Mouse (Mus musculus) MEL (cell line): ENCODE results near the gene Rsl1d1. TPM values are rescaled to one million over a fixed set of nuclear protein-coding genes. Genes with fewer than 3 reads are reported as not detected.

Experiments
- DNase-seq: peaks from one replicate; pipeline ENCODE4 v3.0.0; 2011; ENCODE audit warnings: low read depth, low spot score
- H3K27ac ChIP-seq: 2 replicates; pipeline ENCODE4 v1.5.1; 2012; ENCODE audit warnings: low read depth, mild to moderate bottlenecking, control low read depth, low read length, moderate library complexity; ENCODE audit not compliant: control insufficient read depth
- H3K27me3 ChIP-seq, 2 experiments: fragments of 150-350 bp in 1 of 2; sonication (generic) in 1 of 2; 2 replicates each; pipeline ENCODE4 v1.6.1; 2012; ENCODE audit warnings: low read length in 2 of 2, mild to moderate bottlenecking in 2 of 2, improper control_type of control experiment in 1 of 2, moderate library complexity in 1 of 2; ENCODE audit not compliant: insufficient read depth in 2 of 2, control insufficient read depth in 1 of 2
- H3K36me3 ChIP-seq, 2 experiments: 2 replicates each; pipeline ENCODE4 v1.6.1; 2012 to 2014; ENCODE audit warnings: low read length in 2 of 2, improper control_type of control experiment in 1 of 2, inconsistent platforms in 1 of 2, mild to moderate bottlenecking in 1 of 2; ENCODE audit not compliant: insufficient read depth in 2 of 2, control insufficient read depth in 1 of 2
- H3K4me1 ChIP-seq, 2 experiments: fragments of 150-350 bp in 1 of 2; sonication (generic) in 1 of 2; 2 replicates each; pipeline ENCODE4 v1.6.1; 2012; ENCODE audit warnings: low read length in 2 of 2, improper control_type of control experiment in 1 of 2, mild to moderate bottlenecking in 1 of 2; ENCODE audit not compliant: insufficient read depth in 2 of 2, control insufficient read depth in 1 of 2
- H3K4me3 ChIP-seq, 2 experiments: fragments of 150-350 bp in 1 of 2; sonication (generic) in 1 of 2; 2 replicates each; pipeline ENCODE4 v1.5.1; 2012; ENCODE audit warnings: low read depth in 2 of 2, low read length in 2 of 2, mild to moderate bottlenecking in 2 of 2, moderate library complexity in 2 of 2, control low read depth in 1 of 2, improper control_type of control experiment in 1 of 2; ENCODE audit not compliant: control insufficient read depth in 1 of 2, insufficient read depth in 1 of 2
- H3K79me2 ChIP-seq: 2 replicates; pipeline ENCODE4 v1.6.1; 2012; ENCODE audit warnings: mild to moderate bottlenecking, low read length, moderate library complexity; ENCODE audit not compliant: control insufficient read depth, poor library complexity, insufficient read depth
- H3K9ac ChIP-seq: 2 replicates; pipeline ENCODE4 v1.6.1; 2012; ENCODE audit warnings: low read depth, mild to moderate bottlenecking, control low read depth, low read length, moderate library complexity; ENCODE audit not compliant: control insufficient read depth, poor library complexity, severe bottlenecking
- H3K9me3 ChIP-seq: fragments of 150-350 bp; sonication (generic); replicated peaks from 2 replicates; pipeline ENCODE4 v1.6.1; 2012; ENCODE audit warnings: mild to moderate bottlenecking, low read length, improper control_type of control experiment, moderate library complexity; ENCODE audit not compliant: insufficient read depth
- BHLHE40 ChIP-seq: IDR thresholded peaks from 2 replicates; pipeline ENCODE4 v1.6.1; 2012; ENCODE audit warnings: low read depth, mild to moderate bottlenecking, inconsistent platforms, low read length, improper control_type of control experiment, borderline replicate concordance
- ELF1 ChIP-seq: IDR thresholded peaks from 2 replicates; pipeline ENCODE4 v1.6.1; 2014; ENCODE audit warnings: low read depth, mild to moderate bottlenecking, inconsistent platforms, low read length, improper control_type of control experiment, moderate library complexity
- ETS1 ChIP-seq: IDR thresholded peaks from 2 replicates; pipeline ENCODE4 v1.6.1; 2012; ENCODE audit warnings: low read depth, mild to moderate bottlenecking, inconsistent platforms, low read length, improper control_type of control experiment, moderate library complexity
- HCFC1 ChIP-seq: IDR thresholded peaks from 2 replicates; pipeline ENCODE4 v1.6.1; 2012; ENCODE audit warnings: low read depth, mild to moderate bottlenecking, inconsistent platforms, low read length, improper control_type of control experiment, moderate library complexity
- JUND ChIP-seq: IDR thresholded peaks from 2 replicates; pipeline ENCODE4 v1.6.1; 2011; ENCODE audit warnings: low read depth, mild to moderate bottlenecking, improper control_type of control experiment, low read length
- KAT2A ChIP-seq: conservative IDR thresholded peaks from 2 replicates; pipeline ENCODE4 v1.6.1; 2012; ENCODE audit warnings: low read depth, low read length, improper control_type of control experiment, inconsistent platforms
- MEF2A ChIP-seq: IDR thresholded peaks from 2 replicates; pipeline ENCODE4 v1.6.1; 2014; ENCODE audit warnings: low read depth, mild to moderate bottlenecking, inconsistent platforms, low read length, improper control_type of control experiment; ENCODE audit not compliant: poor library complexity, insufficient replicate concordance, severe bottlenecking; ENCODE audit errors: extremely low read depth
- MXI1 ChIP-seq: IDR thresholded peaks from 2 replicates; pipeline ENCODE4 v1.6.1; 2011; ENCODE audit warnings: mild to moderate bottlenecking, low read depth, low read length, improper control_type of control experiment
- POLR2AphosphoS5 ChIP-seq: IDR thresholded peaks from 2 replicates; pipeline ENCODE4 v1.6.1; 2012; ENCODE audit warnings: low read depth, borderline replicate concordance, mild to moderate bottlenecking, inconsistent platforms, low read length, moderate library complexity, mixed read lengths
- RAD21 ChIP-seq: IDR thresholded peaks from 2 replicates; pipeline ENCODE4 v1.6.1; 2011; ENCODE audit warnings: mild to moderate bottlenecking, low read depth, low read length, improper control_type of control experiment
- SMC3 ChIP-seq: IDR thresholded peaks from 2 replicates; pipeline ENCODE4 v1.6.1; 2011; ENCODE audit warnings: low read depth, low read length, improper control_type of control experiment
- UBTF ChIP-seq: IDR thresholded peaks from 2 replicates; pipeline ENCODE4 v1.6.1; 2012; ENCODE audit warnings: low read depth, mild to moderate bottlenecking, inconsistent platforms, low read length, improper control_type of control experiment, moderate library complexity, borderline replicate concordance; ENCODE audit not compliant: insufficient read depth
- polyA plus RNA-seq, 2 experiments: library from polyadenylated mRNA; stranded (reverse) in 1 of 2; unstranded in 1 of 2; fragments of >175 nt in 1 of 2; fragments of >200 nt in 1 of 2; gene quantifications; 2 replicates each; pipeline versions ENCODE4 v1.2.1 to v1.2.4; 2012; ENCODE audit warnings: low replicate concordance in 2 of 2, low read depth in 1 of 2; ENCODE audit not compliant: insufficient read length in 2 of 2, insufficient read depth in 1 of 2, missing spikeins in 1 of 2
- total RNA-seq: library from RNA; depleted of rRNA; stranded (reverse); fragments of 300-350 nt; gene quantifications from 2 replicates; pipeline ENCODE4 v1.2.3, GENCODE M21; 2012

Rsl1d1 gene
- total and polyA plus RNA-seq, 3 experiments: 228 to 1,181 (median 232) TPM

GRCm38 (mm10) chr16:11202571-11203554 lies at the start of gene Rsl1d1 (continued):
- TF ChIP-seq HCFC1 (peak; percentile 93), JUND (no peak), ELF1 (peak; percentile 74), ETS1 (peak; percentile 46; the same call in 1 of the 2 replicates), POLR2AphosphoS5 (peak; percentile 76; the same call in 1 of the 2 replicates)
- TF ChIP-seq, all 39 proteins: peak for 22

- Histone ChIP-seq H3K36me3 (peaks cover 15 to 39% of the 10 kb centered on the region in 2 experiments), H3K9me3 (no peaks in the 10 kb centered on the region), H3K79me2 (peaks cover 84% of the 10 kb centered on the region), H3K9ac (no peak overlapping the region), H3K4me3 (no peak overlapping the region), H3K4me1 (peaks cover 5 to 11% of the 10 kb centered on the region in 2 experiments), H3K27ac (no peak overlapping the region), H3K27me3 (no peaks in the 10 kb centered on the region)
- no peak for TF ChIP-seq BHLHE40
- no peak for TF ChIP-seq RAD21
- TF ChIP-seq MEF2A: no peak
- no peak for TF ChIP-seq UBTF
- DNase-seq: no peak
Measured at GRCm38 (mm10) chr16:11247791-11248190, 44.7 kb upstream of the Rsl1d1 start.

- Histone ChIP-seq H3K4me3 (no peak overlapping the region), H3K36me3 (peaks cover 18 to 27% of the 10 kb centered on the region in 2 experiments), H3K27me3 (no peaks in the 10 kb centered on the region), H3K27ac (no peak overlapping the region), H3K4me1 (peaks cover 0 to 9% of the 10 kb centered on the region in 2 experiments; a peak in 2 of 4 replicates), H3K9ac (no peak overlapping the region), H3K9me3 (no peaks in the 10 kb centered on the region), H3K79me2 (peaks cover 84% of the 10 kb centered on the region)
- DNase-seq: no peak
- TF ChIP-seq SMC3: no peak
- TF ChIP-seq MXI1: no peak
- TF ChIP-seq JUND: no peak
- TF ChIP-seq KAT2A: no peak
- no peak for TF ChIP-seq POLR2AphosphoS5
- no peak for TF ChIP-seq ETS1
Measured at GRCm38 (mm10) chr16:11245767-11246166, 42.6 kb upstream of the Rsl1d1 start.
